Mouse (Mus musculus): ENCODE measurements around the gene Hoxb5. TPM values are rescaled to one million over a fixed set of nuclear protein-coding genes. Genes with fewer than 3 reads are reported as not detected.

Hoxb5 gene
- polyA plus RNA-seq, 1 experiment: 5.1 TPM

GRCm38 (mm10) chr11:96285771-96286738 lies 17.1 kb upstream of the Hoxb5 start, which contains the start of gene Hoxb7:
Hoxb7 (plus strand) TSS chr11:96286623.
- WGBS: 2% methylated on average over 43 of the region's 43 CpGs
- no peak for DNase-seq (ENCODE audit: low read depth, low spot score)

DNA sequence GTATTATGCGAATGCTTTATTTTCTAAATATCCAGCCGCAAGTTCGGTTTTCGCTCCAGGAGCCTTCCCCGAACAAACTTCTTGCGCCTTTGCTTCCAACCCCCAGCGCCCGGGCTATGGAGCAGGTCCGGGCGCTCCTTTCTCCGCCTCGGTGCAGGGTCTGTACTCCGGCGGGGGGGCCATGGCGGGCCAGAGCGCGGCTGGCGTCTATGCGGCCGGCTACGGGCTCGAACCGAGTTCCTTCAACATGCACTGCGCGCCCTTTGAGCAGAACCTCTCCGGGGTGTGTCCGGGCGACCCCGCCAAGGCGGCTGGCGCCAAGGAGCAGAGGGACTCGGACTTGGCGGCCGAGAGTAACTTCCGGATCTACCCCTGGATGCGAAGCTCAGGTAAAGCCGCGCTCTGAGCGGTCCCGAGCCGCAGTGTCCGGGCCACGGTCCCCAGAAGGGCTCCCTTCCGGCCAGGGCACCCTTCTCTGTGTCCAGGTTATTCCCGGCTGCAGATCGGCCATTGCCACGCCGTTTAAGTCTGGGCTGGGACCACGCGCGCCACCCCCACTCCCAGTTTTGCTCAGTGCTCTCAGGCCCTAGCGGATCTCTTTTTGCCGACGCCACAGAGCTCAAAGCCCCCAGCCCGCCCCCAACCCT lies 16.3 kb upstream of the Hoxb5 start:
- 3% methylated on average over 55 of the region's 55 CpGs for WGBS
- DNase-seq (ENCODE audit: low read depth, low spot score): no peak

- WGBS: 23% methylated on average over 9 of the region's 9 CpGs
- no peak for DNase-seq (ENCODE audit: low read depth, low spot score)
Measured at GRCm38 (mm10) chr11:96287411-96287810, 15.7 kb upstream of the Hoxb5 start.

DNA sequence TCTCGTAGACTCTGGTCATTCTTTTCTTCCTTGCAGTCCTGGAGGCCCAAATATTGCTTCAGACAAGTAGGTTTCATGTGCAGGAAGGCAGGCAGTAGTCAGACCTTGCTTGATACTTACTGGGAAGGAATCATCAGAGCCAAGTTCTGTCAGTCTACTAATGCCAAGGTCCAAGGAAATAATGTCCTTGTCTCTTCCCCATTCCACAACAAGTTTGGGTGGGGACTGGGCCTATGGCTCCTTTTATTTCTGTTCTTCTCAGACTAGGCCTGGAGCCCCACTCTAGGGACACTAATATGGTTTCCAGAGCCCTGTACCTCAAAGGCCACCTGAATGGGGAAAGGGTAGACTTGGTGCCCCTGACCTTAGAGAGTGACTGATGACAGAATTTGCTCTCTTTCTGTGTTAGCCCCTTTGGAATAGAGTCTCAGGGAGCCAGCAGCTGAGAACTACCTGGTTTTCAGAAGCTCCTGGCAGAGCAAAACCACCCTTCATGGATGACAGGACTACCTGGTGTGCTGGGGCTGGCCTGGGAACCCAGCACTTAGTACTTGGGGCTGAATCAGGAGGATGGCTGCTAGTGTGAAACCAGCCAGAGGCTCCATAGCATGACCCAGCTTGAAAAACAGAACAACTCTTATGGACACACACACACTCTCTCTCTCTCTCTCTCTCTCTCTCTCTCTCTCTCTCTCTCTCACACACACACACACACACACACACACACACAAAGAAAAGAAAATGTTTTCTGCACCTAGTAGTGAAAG lies 14.5 kb upstream of the Hoxb5 start:
- no peak for DNase-seq (ENCODE audit: low read depth, low spot score)
- WGBS: 58% methylated on average over 1 of the region's 1 CpGs

GRCm38 (mm10) chr11:96289293-96289692 lies 13.8 kb upstream of the Hoxb5 start:
- WGBS: 54% methylated on average over 21 of the region's 21 CpGs
- no peak for DNase-seq (ENCODE audit: low read depth, low spot score)

DNA sequence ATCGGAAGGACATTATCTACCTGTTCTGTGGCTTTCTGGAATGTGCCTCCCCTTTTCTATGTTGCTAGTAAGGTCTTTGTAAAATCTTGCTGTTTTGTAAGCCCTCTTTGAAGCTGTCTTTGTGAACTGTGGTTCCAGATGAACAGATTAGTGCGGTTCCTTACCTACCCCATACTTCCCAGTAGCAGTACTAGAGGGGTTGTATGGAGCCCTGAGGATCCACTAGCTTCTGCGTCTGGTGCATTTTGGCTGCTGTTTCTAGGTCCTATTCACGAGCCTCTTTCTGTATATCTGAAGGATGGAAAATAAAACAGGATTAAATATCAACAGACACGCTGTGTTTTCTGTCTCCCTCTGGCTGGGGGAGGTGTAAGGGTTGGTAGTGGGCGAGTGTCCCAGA lies 13.3 kb upstream of the Hoxb5 start:
- no peak for DNase-seq (ENCODE audit: low read depth, low spot score)
- 54% methylated on average over 6 of the region's 6 CpGs for WGBS

DNA sequence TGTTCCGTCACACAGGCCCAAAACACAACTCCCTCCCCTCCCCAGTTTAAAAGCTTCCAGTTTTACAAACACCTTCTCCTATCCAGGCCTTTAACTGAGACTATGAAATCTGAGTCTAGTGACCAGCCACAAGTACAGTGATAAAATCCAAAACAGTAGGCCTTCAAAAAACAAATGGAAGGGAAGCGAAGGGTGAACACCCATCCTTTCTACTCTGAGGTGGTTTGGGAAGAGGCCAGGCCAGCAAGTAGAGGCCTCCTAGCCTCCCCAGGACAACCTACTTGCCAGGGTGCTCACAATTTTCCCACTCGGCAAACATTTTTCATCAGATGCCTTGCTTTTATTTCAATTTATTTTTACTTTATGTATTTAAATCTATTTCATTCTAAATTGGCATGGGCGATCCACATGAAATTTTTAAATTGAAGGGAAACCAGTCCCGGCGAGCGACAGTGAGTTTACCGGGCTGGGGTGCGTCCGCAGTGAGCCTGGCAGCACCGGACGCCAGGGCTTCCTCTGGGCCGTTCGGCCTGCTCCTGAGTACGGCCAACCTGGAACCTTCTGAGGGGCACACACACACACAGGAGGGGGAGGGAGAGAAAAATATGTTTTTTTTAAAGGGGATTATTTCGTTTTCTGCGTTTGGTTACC lies 12.3 kb upstream of the Hoxb5 start:
- 53% methylated on average over 17 of the region's 17 CpGs for WGBS
- no peak for DNase-seq (ENCODE audit: low read depth, low spot score)

DNA sequence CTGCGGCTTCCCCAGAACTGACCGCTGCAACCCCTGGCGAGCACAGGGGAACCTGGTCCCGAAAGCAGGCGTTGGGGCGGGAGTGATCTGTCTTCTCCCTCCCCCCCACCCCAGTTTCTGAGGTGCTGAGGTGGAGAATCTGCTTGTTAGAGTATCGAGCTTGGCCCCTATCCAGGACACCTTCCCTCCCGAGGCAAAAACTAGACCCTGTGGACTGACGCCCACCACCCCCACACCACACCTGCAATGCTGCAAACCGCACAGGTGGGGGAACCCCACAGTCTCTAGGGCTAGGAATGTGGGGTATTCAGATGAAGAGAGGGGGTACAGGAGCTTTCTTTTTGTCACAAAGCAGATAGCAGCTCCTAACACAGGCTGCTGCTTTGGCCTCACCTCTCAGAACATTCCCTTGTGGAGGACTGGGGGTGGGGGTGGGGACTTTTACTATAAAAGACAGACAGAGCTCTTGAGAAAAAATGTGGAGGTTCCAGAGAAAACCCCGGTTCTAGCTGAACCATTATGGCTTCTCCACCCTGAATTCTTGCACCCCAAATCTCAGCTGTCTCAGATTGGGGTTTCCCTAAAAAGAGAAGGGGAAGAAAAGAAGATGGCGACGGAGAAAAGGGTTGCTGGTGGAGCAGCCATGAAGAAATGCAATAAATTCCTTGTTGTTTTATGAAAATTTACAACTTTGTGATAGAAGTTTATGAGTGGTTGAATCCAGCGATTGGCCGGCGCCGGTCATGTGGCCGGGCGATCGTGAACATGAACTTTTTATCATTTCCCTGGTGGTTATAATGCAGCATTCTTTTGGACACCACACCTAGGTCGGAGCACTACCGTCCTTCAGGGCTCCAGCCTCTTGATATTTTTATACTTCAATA lies 11.2 kb upstream of the Hoxb5 start, which contains the start of gene Hoxb6:
Hoxb6 (plus strand) TSS at position 796 of the 884 bp plus-strand sequence.
- 17% methylated on average over 22 of the region's 22 CpGs for WGBS
- DNase-seq (ENCODE audit: low read depth, low spot score): no peak

GRCm38 (mm10) chr11:96292565-96293301 lies 10.4 kb upstream of the Hoxb5 start:
- 6% methylated on average over 12 of the region's 12 CpGs for WGBS
- no peak for DNase-seq (ENCODE audit: low read depth, low spot score)

DNA sequence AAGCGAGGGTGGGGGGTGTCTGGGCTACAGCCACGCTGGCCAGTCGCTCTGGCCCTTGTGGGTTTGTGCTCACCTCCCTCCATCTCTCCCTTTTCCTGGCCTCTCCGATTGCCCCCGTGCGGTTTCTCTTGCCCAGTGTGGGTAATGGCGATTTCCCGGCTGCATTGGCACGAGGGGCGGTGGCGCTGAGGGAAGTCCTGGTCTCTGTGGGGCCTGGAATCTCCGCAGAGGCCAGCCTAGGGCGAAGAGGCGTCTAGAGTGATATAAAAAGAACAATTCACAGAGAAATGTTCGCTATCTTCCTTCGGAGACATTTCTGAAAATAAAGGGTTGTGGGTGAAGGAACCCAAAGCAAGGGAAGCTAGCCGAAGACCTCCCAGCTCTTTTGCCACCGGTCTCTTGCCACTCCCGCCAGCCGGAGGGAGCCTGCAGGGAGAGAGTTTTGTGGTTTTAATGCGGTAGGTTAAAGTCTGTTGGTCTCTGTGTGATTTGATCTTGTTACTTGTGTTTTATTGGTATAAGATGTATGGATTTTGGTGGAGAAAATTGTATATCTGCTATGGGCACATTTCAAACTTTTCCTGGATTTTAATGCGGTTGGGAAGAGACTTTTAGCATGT lies 9.7 kb upstream of the Hoxb5 start:
- 12% methylated on average over 22 of the region's 22 CpGs for WGBS
- no peak for DNase-seq (ENCODE audit: low read depth, low spot score)

GRCm38 (mm10) chr11:96294245-96295091 lies 8.7 kb upstream of the Hoxb5 start:
- 3% methylated on average over 32 of the region's 32 CpGs for WGBS

DNA sequence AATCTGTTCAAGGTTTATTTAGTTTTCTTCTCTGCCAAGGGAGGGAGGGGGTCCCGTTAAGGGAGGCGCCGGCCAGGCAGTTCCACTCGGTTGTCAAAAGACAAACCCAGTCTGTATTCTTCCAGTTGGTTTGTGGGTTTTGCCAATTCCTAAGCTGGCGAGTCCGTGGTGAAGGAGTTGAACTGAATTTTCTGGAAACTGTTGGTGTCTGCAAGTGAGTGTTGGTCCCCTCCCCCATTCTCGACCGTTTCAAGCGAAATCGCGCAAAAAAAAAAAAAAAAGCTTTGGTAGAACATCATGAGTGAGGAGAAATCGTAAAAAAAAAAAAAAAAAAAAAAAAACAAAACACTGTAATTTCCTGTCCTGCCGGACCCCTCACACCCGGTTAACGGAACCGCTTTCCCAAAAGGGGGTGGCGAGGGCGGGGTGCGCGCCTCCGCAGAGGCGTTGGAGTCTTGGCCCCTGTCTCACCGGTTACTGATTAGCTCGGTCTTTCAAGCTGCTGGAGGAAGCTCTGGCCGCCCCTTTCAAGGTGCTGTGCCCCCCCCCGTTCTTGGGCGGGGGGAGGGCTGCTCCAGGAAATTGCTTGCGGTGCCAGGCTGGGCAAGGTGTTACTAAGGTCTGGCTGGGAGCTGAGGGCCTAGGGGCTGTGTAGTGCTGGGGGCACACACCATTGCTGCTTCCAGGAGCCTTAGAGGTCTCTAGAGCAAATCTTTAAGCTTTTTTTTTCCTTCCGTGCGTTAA lies 7.9 kb upstream of the Hoxb5 start:
- DNase-seq (ENCODE audit: low read depth, low spot score): no peak
- WGBS: 3% methylated on average over 30 of the region's 30 CpGs

More at GRCm38 (mm10) chr11:96294245-96295091, 8.7 kb upstream of the Hoxb5 start:
- DNase-seq (ENCODE audit: low read depth, low spot score): no peak

- DNase-seq (ENCODE audit: low read depth, low spot score): no peak
- 33% methylated on average over 2 of the region's 2 CpGs for WGBS
Measured at GRCm38 (mm10) chr11:96296997-96297396, 6.1 kb upstream of the Hoxb5 start.

GRCm38 (mm10) chr11:96297428-96297827 lies 5.7 kb upstream of the Hoxb5 start:
- DNase-seq (ENCODE audit: low read depth, low spot score): no peak
- WGBS: 46% methylated on average over 3 of the region's 3 CpGs

DNA sequence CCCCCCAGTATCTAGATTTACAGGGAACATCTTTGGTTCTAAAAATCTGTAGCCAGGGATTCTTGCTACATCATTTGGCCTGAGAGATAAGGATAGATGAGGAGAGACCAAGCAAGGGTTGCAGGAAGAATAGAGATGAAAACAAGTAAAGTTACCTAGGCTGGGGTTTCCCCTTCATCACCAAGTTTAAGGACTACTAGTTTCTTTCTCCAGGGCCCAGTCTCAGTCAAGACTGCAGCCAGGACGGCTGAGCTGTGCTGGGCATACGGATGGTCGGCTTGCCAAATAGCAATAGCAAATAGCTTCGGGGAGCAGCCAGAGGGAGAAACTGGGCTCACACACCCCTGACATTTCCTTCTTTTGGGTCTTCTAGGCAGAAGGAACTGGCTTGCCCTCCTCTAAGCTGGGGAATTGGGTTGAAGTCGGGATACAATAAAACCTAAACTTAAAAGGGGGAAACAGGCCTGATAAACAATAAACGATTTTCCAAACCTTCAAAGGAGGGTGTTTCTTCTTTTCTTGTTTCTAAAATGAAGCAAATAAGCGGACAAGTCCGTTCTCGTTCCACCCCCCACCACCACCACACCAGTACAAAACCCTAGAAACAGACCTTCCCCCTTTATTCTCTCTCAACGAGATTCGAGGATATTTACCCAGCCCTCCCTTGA lies 5.0 kb upstream of the Hoxb5 start:
- WGBS: 34% methylated on average over 11 of the region's 11 CpGs
- no peak for DNase-seq (ENCODE audit: low read depth, low spot score)
